Mouse (Mus musculus) B cell, adult 2 months (primary cell): ENCODE measurements around the gene Dstyk.

Source experiments
- DNase-seq, 2 experiments: peaks; one replicate each; pipeline ENCODE4 v3.0.0; 2022

Dstyk gene

GRCm38 (mm10) chr1:132417319-132418251 lies at the start of gene Dstyk:
Gene Dstyk (plus strand): TSS chr1:132417555.
- peak; percentile 86 to 88 for DNase-seq

- DNase-seq: peak; percentile 85 to 88
Observed at GRCm38 (mm10) chr1:132367692-132368506, 49.5 kb upstream of the Dstyk start.

- peak; percentile 49 to 55 for DNase-seq
Observed at GRCm38 (mm10) chr1:132370681-132371173, 46.6 kb upstream of the Dstyk start.

- no peak for DNase-seq
Observed at GRCm38 (mm10) chr1:132371298-132372081, 45.9 kb upstream of the Dstyk start.

GRCm38 (mm10) chr1:132372354-132372753 lies 45.0 kb upstream of the Dstyk start:
- DNase-seq: no peak

GRCm38 (mm10) chr1:132372896-132373534 lies 44.3 kb upstream of the Dstyk start:
- no peak for DNase-seq

- no peak for DNase-seq
Observed at GRCm38 (mm10) chr1:132374140-132374872, 43.0 kb upstream of the Dstyk start.

GRCm38 (mm10) chr1:132374873-132375244 lies 42.5 kb upstream of the Dstyk start:
- peak; percentile 42 to 52 for DNase-seq

GRCm38 (mm10) chr1:132375256-132375655 lies 42.1 kb upstream of the Dstyk start:
- DNase-seq: no peak

- DNase-seq: no peak
Observed at GRCm38 (mm10) chr1:132376211-132377054, 40.9 kb upstream of the Dstyk start.

- DNase-seq: no peak
Observed at GRCm38 (mm10) chr1:132377055-132377365, 40.3 kb upstream of the Dstyk start.

- DNase-seq: no peak
Observed at GRCm38 (mm10) chr1:132377811-132378210, 39.5 kb upstream of the Dstyk start.

GRCm38 (mm10) chr1:132380550-132381100 lies 36.7 kb upstream of the Dstyk start:
- DNase-seq: no peak

- no peak for DNase-seq
Observed at GRCm38 (mm10) chr1:132381929-132382328, 35.4 kb upstream of the Dstyk start.

GRCm38 (mm10) chr1:132384001-132384554 lies 33.3 kb upstream of the Dstyk start:
- DNase-seq: no peak

GRCm38 (mm10) chr1:132385266-132385665 lies 32.1 kb upstream of the Dstyk start:
- DNase-seq: no peak

GRCm38 (mm10) chr1:132385711-132386110 lies 31.6 kb upstream of the Dstyk start:
- DNase-seq: no peak

- no peak for DNase-seq
Observed at GRCm38 (mm10) chr1:132386266-132386665, 31.1 kb upstream of the Dstyk start.

- no peak for DNase-seq
Observed at GRCm38 (mm10) chr1:132387943-132388342, 29.4 kb upstream of the Dstyk start.
